Mouse (Mus musculus) Patski (cell line): ENCODE data around the gene Ero1lb. TPM values are rescaled to one million over a fixed set of nuclear protein-coding genes. Genes with fewer than 3 reads are reported as not detected.
"Not testable (repeated sequence)": the region's sequence is repeated elsewhere in the genome, so short reads cannot be mapped to it uniquely, and the experiment has no call there.

Experiments used
- ATAC-seq: fragments of 100-300 bp; one replicate; pipeline ENCODE4 v1.8.0; 2021
- CTCF ChIA-PET: fragments of 350-600 bp; sonication (Branson Sonifier 250); formaldehyde crosslinking; loops from one replicate; lab custom pipeline; 2022; ENCODE audit warnings: inconsistent platforms; lab: Charles Lee
- POLR2A ChIA-PET: fragments of 350-600 bp; sonication (Branson Sonifier 250); formaldehyde crosslinking; loops from one replicate; lab custom pipeline; 2022; ENCODE audit warnings: antibody characterized with exemption, inconsistent platforms; lab: Charles Lee
- DNase-seq: peaks from one replicate; pipeline ENCODE4 v3.0.0-alpha.2; 2011; ENCODE audit warnings: low read depth, low spot score
- H3K27me3 ChIP-seq: fragments of 371-371 bp; one replicate; pipeline ENCODE4 v1.5.1; 2021
- in situ Hi-C: fragments of 300-500 bp; cut with MboI; formaldehyde crosslinking; loops from 3 replicates; pipeline ENCODE4 v1.11.1; 2018; ENCODE audit warnings: low pct_unique_long_range_greater_than_20kb, mixed read lengths
- polyA plus RNA-seq: library from polyadenylated mRNA; unstranded; gene quantifications from one replicate; pipeline ENCODE4 v1.2.3, GENCODE M21; 2021

Gene Ero1lb
- polyA plus RNA-seq, 1 experiment from 2014 or later, result 7.1 TPM

DNA sequence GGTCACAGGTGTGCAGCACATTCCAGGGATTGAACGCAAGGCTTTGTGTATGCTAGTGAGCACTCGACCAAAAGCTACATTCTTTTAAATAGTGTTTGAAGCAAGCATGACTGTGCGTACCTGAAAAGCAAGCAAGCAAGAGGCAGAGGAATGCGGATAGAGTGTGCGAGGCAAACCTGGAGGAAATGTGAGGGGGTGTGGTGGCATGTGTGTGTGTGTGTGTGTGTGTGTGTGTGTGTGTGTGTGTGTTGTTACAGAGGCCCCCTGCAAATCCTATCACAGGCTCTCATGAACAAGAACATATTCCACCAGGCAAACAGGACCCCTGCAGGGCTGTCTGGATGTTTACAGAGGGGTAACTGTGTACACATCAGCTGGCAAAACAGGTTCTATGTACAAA, 64.6 kb downstream of the Ero1lb start:
- POLR2A ChIA-PET, ATAC-seq, H3K27me3 ChIP-seq, DNase-seq, CTCF ChIA-PET, in situ Hi-C loops: not testable (repeated sequence)

DNA sequence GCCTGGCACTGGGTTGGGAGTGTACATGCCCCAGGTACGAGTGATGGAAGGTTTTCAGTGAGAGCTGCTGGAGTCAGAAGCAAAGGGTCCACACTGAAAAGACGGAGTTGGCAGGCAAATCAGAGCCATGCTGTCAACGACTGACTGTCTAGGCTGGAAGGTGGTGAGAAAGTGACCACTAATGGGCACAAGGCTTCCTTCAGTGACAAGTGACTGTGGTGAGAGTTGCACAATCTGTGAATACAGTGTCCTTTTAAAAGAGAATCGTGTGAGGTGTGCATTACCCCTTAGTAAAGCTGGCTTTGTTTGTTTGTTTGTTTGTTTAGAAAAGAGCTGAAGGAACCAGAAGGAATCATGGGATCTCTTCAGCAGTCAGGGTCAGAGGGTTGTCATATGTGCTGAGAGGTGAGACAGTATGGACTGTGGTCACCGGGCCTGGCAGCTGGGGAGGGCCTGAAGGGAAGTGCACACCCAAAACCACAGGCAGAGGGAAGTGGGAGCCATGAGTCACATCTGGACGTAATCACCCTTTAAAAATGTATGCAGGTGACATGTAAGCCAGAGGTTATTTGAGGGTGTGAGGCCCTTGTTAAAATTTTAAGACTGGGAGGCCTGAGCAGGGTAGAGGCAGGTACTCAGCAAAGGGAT, 69.4 kb downstream of the Ero1lb start:
- DNase-seq, POLR2A ChIA-PET, CTCF ChIA-PET, in situ Hi-C loops, H3K27me3 ChIP-seq: not testable (repeated sequence)
- peak; percentile 71 for ATAC-seq

DNA sequence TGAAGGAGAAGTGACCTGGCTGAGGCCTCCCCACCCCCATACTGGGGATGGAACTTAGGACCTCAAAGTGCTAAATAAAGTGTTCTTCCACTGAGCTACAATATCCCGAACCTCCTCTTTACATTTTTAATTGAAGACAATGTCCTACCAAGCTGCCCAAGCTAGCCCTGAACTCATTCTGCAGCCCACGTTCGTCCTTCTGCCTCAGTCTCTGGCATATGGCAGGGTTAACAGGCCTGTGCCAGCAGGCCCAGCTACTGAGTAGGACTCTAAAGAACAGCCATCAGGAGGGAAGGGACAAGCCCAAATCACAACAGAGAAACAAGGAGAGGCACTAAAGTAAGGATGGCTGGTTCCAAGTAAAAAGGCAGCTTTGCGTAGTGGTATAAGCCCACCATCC, 77.1 kb downstream of the Ero1lb start:
- CTCF ChIA-PET, in situ Hi-C loops, POLR2A ChIA-PET, H3K27me3 ChIP-seq, DNase-seq, ATAC-seq: not testable (repeated sequence)

DNA sequence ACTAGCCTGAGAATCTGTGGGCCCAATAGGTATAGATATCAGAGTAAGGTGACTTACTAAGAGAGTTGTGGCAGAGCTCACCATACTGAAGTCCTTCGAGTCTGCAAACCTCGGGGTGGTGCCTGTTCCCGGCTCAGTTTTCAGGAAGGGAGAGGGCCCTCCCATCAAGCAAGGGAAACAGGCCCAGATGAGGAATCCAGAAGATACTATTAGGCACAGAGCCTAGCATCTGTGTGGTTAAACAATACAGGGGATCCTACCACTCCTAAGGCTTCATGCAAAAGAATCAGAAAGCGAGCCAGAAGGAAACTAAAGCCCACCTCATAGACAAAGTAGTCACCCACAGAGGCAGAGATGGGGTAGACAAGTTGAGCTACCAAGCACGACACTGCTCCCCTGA, 81.0 kb downstream of the Ero1lb start:
- CTCF ChIA-PET, DNase-seq, H3K27me3 ChIP-seq, in situ Hi-C loops, ATAC-seq, POLR2A ChIA-PET: not testable (repeated sequence)

DNA sequence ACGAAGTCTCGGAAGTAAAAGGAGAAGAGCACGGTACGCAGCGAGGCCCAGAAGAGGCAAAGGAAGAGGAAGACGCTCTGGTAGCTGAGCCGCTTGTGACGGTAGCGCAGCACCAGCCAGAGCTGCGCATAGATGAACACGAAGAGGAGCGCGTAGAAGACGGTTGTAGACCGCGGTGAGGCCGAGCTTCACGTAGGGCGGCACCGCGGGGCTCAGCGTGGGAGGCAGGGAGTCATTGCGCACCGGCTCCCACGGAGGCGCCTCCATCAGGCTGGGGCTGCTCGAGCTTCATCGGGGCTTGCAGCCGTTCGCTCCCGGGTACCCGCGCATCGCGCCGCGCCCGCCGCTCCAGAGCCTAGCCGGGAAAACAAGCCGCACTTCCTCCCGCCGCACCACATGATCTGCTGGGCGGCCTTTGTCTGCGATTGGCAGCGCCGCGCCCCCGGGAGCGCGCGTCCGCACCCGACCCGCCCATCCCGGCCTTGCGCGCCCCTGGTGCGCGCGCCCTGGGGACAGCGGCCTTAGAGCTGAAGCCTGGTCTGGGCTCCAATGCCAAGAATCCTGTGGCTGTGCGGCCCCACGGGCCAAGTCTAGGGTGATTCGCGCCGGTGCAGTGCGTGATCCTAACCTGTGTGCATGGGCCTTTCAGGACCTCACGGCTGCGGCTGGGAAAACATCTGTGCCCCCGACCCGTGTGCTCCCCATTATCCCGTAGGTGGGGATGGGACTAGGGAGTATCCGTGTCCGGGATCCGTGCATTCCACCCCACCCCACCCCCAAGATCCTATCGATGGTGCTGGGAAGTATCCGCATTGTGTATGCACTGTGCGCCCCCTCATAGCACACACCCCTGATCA, 84.6 kb downstream of the Ero1lb start:
- CTCF ChIA-PET, POLR2A ChIA-PET, H3K27me3 ChIP-seq, in situ Hi-C loops: not testable (repeated sequence)
- DNase-seq (peak; percentile 12), ATAC-seq (peak; percentile 85)

DNA sequence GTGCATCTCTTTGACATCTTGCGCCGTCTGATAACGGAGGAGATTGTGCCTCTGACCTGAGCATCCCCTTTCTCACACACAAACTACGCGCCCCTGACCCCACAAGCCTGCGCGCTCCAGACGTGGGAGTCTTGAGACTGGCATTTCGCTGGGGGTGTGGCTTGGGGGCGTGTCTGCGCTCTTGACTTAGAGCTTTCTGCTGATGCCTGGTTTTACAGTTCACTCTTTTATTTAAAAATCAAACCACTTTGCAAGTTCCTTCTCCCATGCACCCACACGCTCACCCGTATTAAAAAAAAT, 85.2 kb downstream of the Ero1lb start:
- CTCF ChIA-PET, DNase-seq, in situ Hi-C loops, H3K27me3 ChIP-seq, POLR2A ChIA-PET: not testable (repeated sequence)
- ATAC-seq, result peak; percentile 50

Other genes with a start within 250 kb of the Ero1lb start
- gene Actn2, start 225.1 kb upstream of the Ero1lb start, polyA plus RNA-seq, result 0.33 TPM
- 24.6 TPM for gene Heatr1, start 170.8 kb upstream of the Ero1lb start, polyA plus RNA-seq
- 58.8 TPM for gene Lgals8, start 100.9 kb upstream of the Ero1lb start, polyA plus RNA-seq
- not detected for gene Edaradd, start 45.4 kb upstream of the Ero1lb start, polyA plus RNA-seq
- 0.30 TPM for gene Prl2c3, start 234.2 kb downstream of the Ero1lb start, polyA plus RNA-seq